7 mouse cellular contexts compared by ENCODE assay signal in the genomic region with DNA sequence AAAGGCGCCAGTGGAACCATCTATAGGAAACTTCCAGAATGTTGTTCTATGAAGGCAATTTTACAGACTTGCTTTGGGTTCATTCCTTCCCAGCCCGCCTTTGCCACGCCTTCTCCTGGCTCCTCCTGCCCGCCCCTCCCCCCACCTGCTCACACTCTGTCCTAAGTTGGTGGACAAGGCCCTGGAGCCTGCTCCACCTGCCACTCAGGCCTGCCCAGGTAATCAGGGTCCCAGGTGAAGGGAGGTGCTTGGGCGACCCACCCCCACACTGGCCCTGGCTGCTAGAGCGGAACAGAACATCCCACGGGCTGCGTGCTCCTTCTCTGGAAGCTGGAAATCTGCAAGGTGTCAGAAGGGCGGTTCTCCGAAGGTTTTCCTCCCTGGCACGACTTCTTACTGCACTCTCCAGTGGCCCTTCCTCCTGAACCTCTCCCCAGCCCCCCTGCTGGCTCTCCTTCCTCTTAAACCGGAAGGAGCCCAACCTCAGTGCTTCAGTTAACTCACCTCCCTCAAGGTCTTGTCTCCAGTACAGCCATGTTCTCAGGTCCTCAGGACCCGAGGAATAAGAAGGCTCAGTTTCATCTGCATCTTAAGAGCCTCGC. TPM values are rescaled to one million over a fixed set of nuclear protein-coding genes. Genes with fewer than 3 reads are reported as not detected.
A peak's percentile ranks its signal among the peaks of the same experiment; 100 is the strongest.
DNase-seq lines count a peak whose midpoint lies in the region; ATAC-seq and TF ChIP-seq lines count a peak whose summit lies in the region.

No protein-coding gene starts in this region.

- H3K36me3 ChIP-seq in ES-E14 (ENCODE audit: control insufficient read depth, insufficient read depth, low read length, poor library complexity, severe bottlenecking): no peaks in the 10 kb centered on the region
- no peaks in the 10 kb centered on the region for H3K36me3 ChIP-seq in kidney, adult 2 months (ENCODE audit: control insufficient read depth, insufficient read depth, low read length)
- no peaks in the 10 kb centered on the region for H3K36me3 ChIP-seq in neural tube, embryonic 15.5 days

- H3K9me3 ChIP-seq in ES-E14 (ENCODE audit: control insufficient read depth, insufficient read depth, low read depth, low read length): no peaks in the 10 kb centered on the region
- H3K9me3 ChIP-seq in neural tube, embryonic 15.5 days (replicated peaks): no peaks in the 10 kb centered on the region

- no peak for TF ChIP-seq CTCF in kidney, adult 2 months (conservative IDR thresholded peaks at IDR 0.05; ENCODE audit: insufficient read depth, insufficient read length, low read depth, low read length)
- no peak for TF ChIP-seq CTCF in lung, adult 2 months (IDR thresholded peaks at IDR 0.05; ENCODE audit: insufficient read depth, low read length)

- TF ChIP-seq POLR2A in kidney, adult 2 months (IDR thresholded peaks at IDR 0.05; ENCODE audit: low read depth, low read length): no peak
- no peak for TF ChIP-seq POLR2A in lung, adult 2 months (IDR thresholded peaks at IDR 0.05; ENCODE audit: borderline replicate concordance, extremely low read depth, low read depth, low read length)

- 23% methylated on average over 14 of the region's 14 CpGs for WGBS in kidney, adult 2 months
- 32% methylated on average over 14 of the region's 14 CpGs for WGBS in lung, adult 2 months
- WGBS in neural tube, embryonic 15.5 days: 47% methylated on average over 14 of the region's 14 CpGs

- H3K4me3 ChIP-seq in ES-E14 (ENCODE audit: insufficient read depth in 1 of 2, low read depth in 1 of 2, low read length in 2 of 2, poor library complexity in 1 of 2, severe bottlenecking in 1 of 2): peak overlapping the region; percentile 38 to 44; a peak in 2 of 4 replicates
- no peak overlapping the region for H3K4me3 ChIP-seq in kidney, adult 2 months (ENCODE audit: insufficient read depth, low read depth, low read length)
- peak overlapping the region; percentile 4 for H3K4me3 ChIP-seq in lung, adult 2 months (replicated peaks; ENCODE audit: extremely low read depth, low read depth, low read length)
- no peak overlapping the region for H3K4me3 ChIP-seq in neural tube, embryonic 15.5 days (replicated peaks)

- H3K27me3 ChIP-seq in kidney, adult 2 months (replicated peaks; ENCODE audit: control insufficient read depth, insufficient read depth, low read length): no peaks in the 10 kb centered on the region
- H3K27me3 ChIP-seq in neural tube, embryonic 15.5 days (replicated peaks): no peaks in the 10 kb centered on the region

- DNase-seq in 416B (ENCODE audit: low read depth) (peak; percentile 27), ES-E14 (ENCODE audit: low read depth, low spot score) (no peak)
- DNase-seq in kidney, adult 2 months: peak; percentile 45
- DNase-seq in lung, adult 2 months: peak; percentile 33
- DNase-seq in layer of hippocampus, adult 9-11 months: no peak
- no peak for DNase-seq in gastrocnemius, postnatal 14 days

- H3K9ac ChIP-seq in ES-E14 (ENCODE audit: insufficient read depth, low read depth, low read length, poor library complexity, severe bottlenecking): peak overlapping the region; percentile 59; the same call in 1 of the 2 replicates
- H3K9ac ChIP-seq in neural tube, embryonic 15.5 days (replicated peaks): no peak overlapping the region

- H3K4me1 ChIP-seq in ES-E14 (ENCODE audit: control insufficient read depth in 2 of 2, insufficient read depth in 2 of 2, low read length in 2 of 2, poor library complexity in 1 of 2): peaks cover 0 to 13% of the 10 kb centered on the region in 2 experiments; a peak in 2 of 4 replicates
- H3K4me1 ChIP-seq in kidney, adult 2 months (ENCODE audit: control insufficient read depth, insufficient read depth, low read length): peaks cover 9% of the 10 kb centered on the region
- H3K4me1 ChIP-seq in lung, adult 2 months (ENCODE audit: control insufficient read depth, insufficient read depth, low read length): peaks cover 9% of the 10 kb centered on the region; the same call in 1 of the 2 replicates
- no peaks in the 10 kb centered on the region for H3K4me1 ChIP-seq in neural tube, embryonic 15.5 days

- intact Hi-C loops in gastrocnemius, postnatal 14 days (cut with DNase I; ENCODE audit: low total_unique reads): no loop called here

- H3K27ac ChIP-seq in ES-E14 (ENCODE audit: insufficient read depth, low read depth, low read length, poor library complexity, severe bottlenecking): no peak overlapping the region
- no peak overlapping the region; the same call in 1 of the 2 replicates for H3K27ac ChIP-seq in kidney, adult 2 months (ENCODE audit: insufficient read depth, low read depth, low read length)
- no peak overlapping the region for H3K27ac ChIP-seq in neural tube, embryonic 15.5 days (replicated peaks)

- in situ Hi-C loops in ES-E14 (cut with MboI; ENCODE audit: low sequenced_read_pairs in 2 of 2, unreplicated experiment in 2 of 2): no loop called here

- H3K4me2 ChIP-seq in neural tube, embryonic 15.5 days: no peak overlapping the region

- no peak for ATAC-seq in neural tube, embryonic 15.5 days (ENCODE audit: low FRiP score)

TF ChIP-seq in ES-E14, 5 proteins besides CTCF, POLR2A, EP300 and RAD21:
- TF ChIP-seq HCFC1 (IDR thresholded peaks at IDR 0.05; ENCODE audit: borderline replicate concordance, insufficient read depth, low read length) (no peak), ZNF384 (IDR thresholded peaks at IDR 0.05; ENCODE audit: low read depth, low read length) (no peak), ZC3H11A (IDR thresholded peaks at IDR 0.05; ENCODE audit: borderline replicate concordance, low read depth, low read length) (no peak), MAFK (IDR thresholded peaks at IDR 0.05; ENCODE audit: insufficient read depth, low read depth, low read length) (no peak), CHD2 (IDR thresholded peaks at IDR 0.05; ENCODE audit: low read depth, low read length) (no peak)
TF ChIP-seq in ES-E14: peak in this region for 0.

RNA-seq across cellular contexts. Expression of a gene that starts 18.7 kb away (rescaled TPM):
- total RNA-seq in ES-E14 (2012; rRNA removed): 4.1 and 7.0 TPM in 2 replicates
- polyA plus RNA-seq in kidney, adult 2 months (2012; rRNA removed): 36.9 and 48.5 TPM in 2 replicates
- 41.4 and 46.5 TPM in 2 replicates for polyA plus RNA-seq in lung, adult 2 months (2012; rRNA removed)
- polyA plus RNA-seq in neural tube, embryonic 15.5 days (2015; fragmentation: Nextera tagmentation; extraction: Ambion mirVana): 5.1 and 5.5 TPM in 2 replicates
- total RNA-seq in gastrocnemius, postnatal 14 days (2021): 1 to 10 TPM; 5.5 to 7.9 TPM

RNA-seq across cellular contexts. Expression of a gene that starts 43.8 kb away (rescaled TPM):
- 6.4 and 11.0 TPM in 2 replicates for total RNA-seq in ES-E14 (2012; rRNA removed)
- 0.80 and 0.98 TPM in 2 replicates for polyA plus RNA-seq in kidney, adult 2 months (2012; rRNA removed)
- 4.7 and 6.1 TPM in 2 replicates for polyA plus RNA-seq in lung, adult 2 months (2012; rRNA removed)
- polyA plus RNA-seq in neural tube, embryonic 15.5 days (2015; fragmentation: Nextera tagmentation; extraction: Ambion mirVana): 35.9 and 39.2 TPM in 2 replicates
- under 1 TPM; 0.35 to 0.73 TPM for total RNA-seq in gastrocnemius, postnatal 14 days (2021)

RNA-seq across cellular contexts. Expression of a gene that starts 53.1 kb away (rescaled TPM):
- total RNA-seq in ES-E14 (2012; rRNA removed): 97.3 and 165 TPM in 2 replicates
- polyA plus RNA-seq in kidney, adult 2 months (2012; rRNA removed): 74.6 and 109 TPM in 2 replicates
- polyA plus RNA-seq in lung, adult 2 months (2012; rRNA removed): 33.9 and 47.1 TPM in 2 replicates
- polyA plus RNA-seq in neural tube, embryonic 15.5 days (2015; fragmentation: Nextera tagmentation; extraction: Ambion mirVana): 497 and 516 TPM in 2 replicates
- 100 to 1,000 TPM; 140 to 145 TPM for total RNA-seq in gastrocnemius, postnatal 14 days (2021)

Comparison
In these comparisons a context has a peak if more than half of its experiments do, and no peak if none do; other contexts are left out.
1. DNase-seq: peak in 416B (single experiment), kidney, adult 2 months (single experiment) and lung, adult 2 months (single experiment); none in ES-E14 (single experiment), layer of hippocampus, adult 9-11 months (single experiment) and gastrocnemius, postnatal 14 days (single experiment).
2. H3K4me3 ChIP-seq: peak in ES-E14 (2 of 2) and lung, adult 2 months (single experiment); none in kidney, adult 2 months (single experiment) and neural tube, embryonic 15.5 days (single experiment).